In genomic region chr4:95051311-95051871, GRCm38 (mm10) we compare ENCODE assay signal across 8 mouse cellular contexts. TPM values are rescaled to one million over a fixed set of nuclear protein-coding genes. Genes with fewer than 3 reads are reported as not detected.
A peak's percentile ranks its signal among the peaks of the same experiment; 100 is the strongest.
DNase-seq lines count a peak whose midpoint lies in the region; TF ChIP-seq lines count a peak whose summit lies in the region.

No protein-coding gene starts in this region.

- H3K27ac ChIP-seq in forebrain, embryonic 10.5 days: peak overlapping the region; percentile 95
- H3K27ac ChIP-seq in macrophage: peak overlapping the region; percentile 97

- no peaks in the 10 kb centered on the region for H3K27me3 ChIP-seq in C2C12 (ENCODE audit: control insufficient read depth, insufficient read depth, insufficient read length)
- H3K27me3 ChIP-seq in forebrain, embryonic 10.5 days (ENCODE audit: poor library complexity, severe bottlenecking): no peaks in the 10 kb centered on the region

- peaks cover 56% of the 10 kb centered on the region for H3K4me1 ChIP-seq in forebrain, embryonic 10.5 days

- under 1% methylated on average over 54 of the region's 54 CpGs for WGBS in forebrain, embryonic 10.5 days
- WGBS in macrophage (ENCODE audit: missing documents): 1% methylated on average over 54 of the region's 54 CpGs

- no peaks in the 10 kb centered on the region for H3K9me3 ChIP-seq in forebrain, embryonic 10.5 days

- H3ac ChIP-seq in C2C12 (ENCODE audit: control insufficient read depth, insufficient read length, low read depth): peak overlapping the region; percentile 88

- DNase-seq in T-cell, adult 2 months (ENCODE audit: low spot score): peak; percentile 42
- DNase-seq in forebrain, embryonic 10.5 days (ENCODE audit: extremely low spot score, low spot score): no peak
- peak; percentile 47 for DNase-seq in heart, postnatal 25 days (ENCODE audit: low spot score)
- peak; percentile 20 to 45 for DNase-seq in left cerebral cortex, adult 18-20 months (ENCODE audit: low spot score in 2 of 2)
- peak; percentile 56 to 69 for DNase-seq in right cerebral cortex, adult 2 months (ENCODE audit: low spot score in 2 of 2)
- DNase-seq in urinary bladder, postnatal 14 days (ENCODE audit: low spot score): peak; percentile 58

- H3K79me3 ChIP-seq in C2C12 (ENCODE audit: low read depth): peaks cover 32% of the 10 kb centered on the region

- H3K36me3 ChIP-seq in C2C12 (ENCODE audit: control insufficient read depth, insufficient read depth) (peaks cover 27% of the 10 kb centered on the region), macrophage (ENCODE audit: inconsistent target) (no peaks in the 10 kb centered on the region)
- H3K36me3 ChIP-seq in forebrain, embryonic 10.5 days (replicated peaks): 0 out of 2 replicates have a peak, but pooled peaks cover 3% of the 10 kb centered on the region

- H3K79me2 ChIP-seq in C2C12 (ENCODE audit: control insufficient read depth, insufficient read depth) (peaks cover 37% of the 10 kb centered on the region), macrophage (ENCODE audit: inconsistent target) (peaks cover 34% of the 10 kb centered on the region)

- peak overlapping the region; percentile 89 for H3K4me3 ChIP-seq in C2C12 (ENCODE audit: insufficient read depth, poor library complexity, severe bottlenecking)
- H3K4me3 ChIP-seq in forebrain, embryonic 10.5 days: peak overlapping the region; percentile 86
- peak overlapping the region; percentile 93 for H3K4me3 ChIP-seq in macrophage (ENCODE audit: inconsistent target)

- intact Hi-C loops in heart, postnatal 25 days (cut with DNase I): loop anchor here (2.0 to 10.0 kb wide), 7 partner anchors 43 to 673 kb away; partner anchors contain the start of gene Fggy

- TF ChIP-seq CTCF in C2C12 (IDR thresholded peaks at IDR 0.05; ENCODE audit: control insufficient read depth, insufficient read depth, insufficient read length): no peak

TF ChIP-seq in C2C12, 6 proteins besides CTCF, POLR2A, EP300 and RAD21:
- TF ChIP-seq MYOD1 (IDR thresholded peaks at IDR 0.05; ENCODE audit: control insufficient read depth, insufficient read length, low read depth) (no peak), USF1 (IDR thresholded peaks at IDR 0.05; ENCODE audit: low read depth) (no peak), CEBPB (IDR thresholded peaks at IDR 0.05; ENCODE audit: low read depth) (no peak), MYOG (IDR thresholded peaks at IDR 0.05; ENCODE audit: control insufficient read depth, extremely low read depth, insufficient read length) (no peak)
TF ChIP-seq in C2C12: peak in this region for 0.

RNA-seq across cellular contexts. Expression of gene Jun, which starts 0.6 kb away (rescaled TPM):
- polyA plus RNA-seq in C2C12 (2012; fragmentation: generic; extraction: Trizol): 71.4 TPM
- 74.2 and 82.9 TPM in 2 replicates for polyA plus RNA-seq in forebrain, embryonic 10.5 days (2016; fragmentation: Nextera tagmentation; extraction: Ambion mirVana)
- total RNA-seq in heart, postnatal 25 days (2021): 10 to 100 TPM; 41.1 to 58.1 TPM
- total RNA-seq in left cerebral cortex, adult 18-20 months (2021): 10 to 100 TPM; 53.8 to 60.5 TPM
- total RNA-seq in macrophage (2018; cell fraction: chromatin; rRNA removed): 100 to 1,000 TPM in 10 of 26 experiments, 10 to 100 TPM in 16; 17.6 to 414 (median 78.5) TPM
- 100 to 1,000 TPM in 18 of 26 experiments, 10 to 100 TPM in 8; 46.1 to 671 (median 174) TPM for total RNA-seq in macrophage (2018; cell fraction: cytosol; rRNA removed)
- 100 to 1,000 TPM in 24 of 26 experiments, 10 to 100 TPM in 2; 58.0 to 810 (median 256) TPM for total RNA-seq in macrophage (2018; cell fraction: nucleus; rRNA removed)
- 85.3 to 155 TPM (median 144 TPM) in 3 replicates for polyA plus RNA-seq in macrophage (2018)
